In genomic region chr2:9587389-9587788, GRCm38 (mm10) we compare ENCODE assay signal across 18 mouse cellular contexts.
"Had no signal": no experiment of that assay in that cellular context is flagged by ENCODE, and none has a peak within 500 bp of the region (broad histone marks: within the 10 kb centered on the region; RNA-seq: fewer than 3 reads in every experiment).

No protein-coding gene starts in this region.

- H3K4me1 ChIP-seq: limb, embryonic 10.5 days; limb, embryonic 13.5 days; liver, embryonic 12.5 days; liver, embryonic 15.5 days; lung, embryonic 15.5 days; megakaryocyte, embryonic 14.5 days; midbrain, embryonic 10.5 days; midbrain, embryonic 13.5 days had no signal

- H3K4me3 ChIP-seq: layer of hippocampus, adult 2 months; limb, embryonic 10.5 days; limb, embryonic 13.5 days; liver, embryonic 12.5 days; liver, embryonic 15.5 days; lung, embryonic 15.5 days; megakaryocyte, embryonic 14.5 days; midbrain, embryonic 10.5 days; midbrain, embryonic 13.5 days; myocyte had no signal

- H3K27me3 ChIP-seq: limb, embryonic 13.5 days; liver, embryonic 12.5 days; liver, embryonic 15.5 days; lung, embryonic 15.5 days; midbrain, embryonic 13.5 days had no signal

- H3K27ac ChIP-seq: layer of hippocampus, adult 2 months; limb, embryonic 10.5 days; limb, embryonic 13.5 days; liver, embryonic 12.5 days; liver, embryonic 15.5 days; lung, embryonic 15.5 days; midbrain, embryonic 10.5 days; midbrain, embryonic 13.5 days had no signal

- H3K36me3 ChIP-seq: limb, embryonic 10.5 days; limb, embryonic 13.5 days; liver, embryonic 12.5 days; liver, embryonic 15.5 days; lung, embryonic 15.5 days; midbrain, embryonic 10.5 days; midbrain, embryonic 13.5 days had no signal

- DNase-seq: kidney, adult 18-20 months; kidney, adult 9 months; kidney, postnatal 14 days; layer of hippocampus, adult 9-11 months; liver; lung, adult 18-20 months; lung, postnatal 10 days; lung, postnatal 36 days had no signal
